Mouse (Mus musculus): Measurements from ENCODE around the gene Habp2. TPM values are rescaled to one million over a fixed set of nuclear protein-coding genes. Genes with fewer than 3 reads are reported as not detected.

Habp2 gene
- polyA plus RNA-seq (2012; rRNA removed) (38.0 and 39.8 TPM in 2 replicates), polyA plus RNA-seq (2014; fragmentation: Nextera tagmentation; extraction: Ambion mirVana) (42.4 and 45.0 TPM in 2 replicates)

DNA sequence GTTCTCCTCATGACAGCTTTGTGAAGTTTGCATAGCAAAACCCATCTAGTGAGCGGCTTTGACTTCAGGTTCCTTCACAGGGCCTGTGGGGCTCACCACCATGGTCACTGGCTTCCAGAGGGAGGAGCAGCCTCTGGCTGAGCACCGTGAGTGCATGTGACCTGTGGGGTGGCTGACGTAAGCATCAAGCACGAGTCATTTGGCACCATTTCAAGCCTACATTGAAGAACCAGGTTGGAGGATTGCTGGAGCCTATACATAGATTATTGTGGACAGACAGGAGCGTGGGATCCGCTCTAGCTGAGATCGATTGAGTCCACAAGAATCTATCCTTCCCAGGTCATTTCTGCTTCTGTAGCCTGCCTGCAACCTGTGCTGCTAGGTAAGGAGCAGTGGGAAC, at the start of gene Habp2:
TSS of gene Habp2 (plus strand) at position 272 of the 400 bp plus-strand sequence.
- WGBS (ENCODE audit: insufficient replicate concordance): 52% methylated on average over 7 of the region's 7 CpGs
- peak within 1 kb of the TSS; percentile 33 for H3K4me2 ChIP-seq (ENCODE audit: low read depth)
- no peaks in the 10 kb centered on the region for H3K27me3 ChIP-seq (ENCODE audit: control insufficient read depth, insufficient read depth, low read length)
- DNase-seq (ENCODE audit: low read depth in 3 of 3, low spot score in 3 of 3) (no peak), ATAC-seq (ENCODE audit: insufficient read depth) (peak; percentile 61)
- TF ChIP-seq CTCF (IDR thresholded peaks at IDR 0.05; ENCODE audit: low read depth) (no peak), EP300 (IDR thresholded peaks at IDR 0.05; ENCODE audit: low read depth) (no peak)
- H3K27ac ChIP-seq: no peak within 1 kb of the TSS
- no peaks in the 10 kb centered on the region for H3K9me3 ChIP-seq (ENCODE audit: control insufficient read depth, low read length)
- H3K36me3 ChIP-seq (replicated peaks; ENCODE audit: control insufficient read depth, insufficient read depth, low read depth): no peaks in the 10 kb centered on the region
- no peak within 1 kb of the TSS; the same call in 1 of the 2 replicates for H3K9ac ChIP-seq (replicated peaks)
- H3K4me1 ChIP-seq (replicated peaks; ENCODE audit: control insufficient read depth in 2 of 2, insufficient read depth in 2 of 2, low read length in 1 of 2): 0 out of 4 replicates have a peak, but pooled peaks cover 0 to 2% of the 10 kb centered on the region in 2 experiments
- H3K4me3 ChIP-seq (ENCODE audit: insufficient read depth in 1 of 2, low read depth in 2 of 2, low read length in 2 of 2): peak within 1 kb of the TSS; percentile 29 to 42

GRCm38 (mm10) chr19:56238501-56238900, 48.4 kb upstream of the Habp2 start:
- no peak overlapping the region for H3K27ac ChIP-seq
- no peaks in the 10 kb centered on the region for H3K9me3 ChIP-seq (ENCODE audit: control insufficient read depth, low read length)
- H3K4me3 ChIP-seq (ENCODE audit: insufficient read depth in 1 of 2, low read depth in 2 of 2, low read length in 2 of 2): no peak overlapping the region
- 60% methylated on average over 4 of the region's 4 CpGs for WGBS (ENCODE audit: insufficient replicate concordance)
- no peak overlapping the region for H3K9ac ChIP-seq (replicated peaks)
- no peaks in the 10 kb centered on the region for H3K36me3 ChIP-seq (replicated peaks; ENCODE audit: control insufficient read depth, insufficient read depth, low read depth)
- DNase-seq (ENCODE audit: low read depth in 3 of 3, low spot score in 3 of 3) (no peak), ATAC-seq (ENCODE audit: insufficient read depth) (no peak)
- no peaks in the 10 kb centered on the region for H3K4me1 ChIP-seq (replicated peaks; ENCODE audit: control insufficient read depth in 2 of 2, insufficient read depth in 2 of 2, low read length in 1 of 2)
- no peaks in the 10 kb centered on the region for H3K27me3 ChIP-seq (ENCODE audit: control insufficient read depth, insufficient read depth, low read length)
- no peak overlapping the region for H3K4me2 ChIP-seq (ENCODE audit: low read depth)
- TF ChIP-seq CTCF (IDR thresholded peaks at IDR 0.05; ENCODE audit: low read depth) (no peak), EP300 (IDR thresholded peaks at IDR 0.05; ENCODE audit: low read depth) (no peak)

GRCm38 (mm10) chr19:56245201-56245600, 41.7 kb upstream of the Habp2 start:
- WGBS (ENCODE audit: insufficient replicate concordance): 68% methylated on average over 5 of the region's 5 CpGs
- no peaks in the 10 kb centered on the region for H3K36me3 ChIP-seq (replicated peaks; ENCODE audit: control insufficient read depth, insufficient read depth, low read depth)
- DNase-seq (ENCODE audit: low read depth in 3 of 3, low spot score in 3 of 3) (no peak), ATAC-seq (ENCODE audit: insufficient read depth) (no peak)
- no peak overlapping the region for H3K4me3 ChIP-seq (ENCODE audit: insufficient read depth in 1 of 2, low read depth in 2 of 2, low read length in 2 of 2)
- H3K27ac ChIP-seq: no peak overlapping the region
- H3K27me3 ChIP-seq (ENCODE audit: control insufficient read depth, insufficient read depth, low read length): no peaks in the 10 kb centered on the region
- no peaks in the 10 kb centered on the region for H3K9me3 ChIP-seq (ENCODE audit: control insufficient read depth, low read length)
- no peaks in the 10 kb centered on the region for H3K4me1 ChIP-seq (replicated peaks; ENCODE audit: control insufficient read depth in 2 of 2, insufficient read depth in 2 of 2, low read length in 1 of 2)
- no peak overlapping the region for H3K4me2 ChIP-seq (ENCODE audit: low read depth)
- no peak overlapping the region for H3K9ac ChIP-seq (replicated peaks)
- TF ChIP-seq CTCF (IDR thresholded peaks at IDR 0.05; ENCODE audit: low read depth) (no peak), EP300 (IDR thresholded peaks at IDR 0.05; ENCODE audit: low read depth) (no peak)

- Histone ChIP-seq H3K27me3 (ENCODE audit: control insufficient read depth, insufficient read depth, low read length) (no peaks in the 10 kb centered on the region), H3K9ac (replicated peaks) (no peak overlapping the region), H3K9me3 (ENCODE audit: control insufficient read depth, low read length) (no peaks in the 10 kb centered on the region), H3K27ac (no peak overlapping the region), H3K4me2 (ENCODE audit: low read depth) (no peak overlapping the region), H3K4me1 (replicated peaks; ENCODE audit: control insufficient read depth in 2 of 2, insufficient read depth in 2 of 2, low read length in 1 of 2) (no peaks in the 10 kb centered on the region), H3K4me3 (ENCODE audit: insufficient read depth in 1 of 2, low read depth in 2 of 2, low read length in 2 of 2) (no peak overlapping the region), H3K36me3 (replicated peaks; ENCODE audit: control insufficient read depth, insufficient read depth, low read depth) (no peaks in the 10 kb centered on the region)
- ATAC-seq (ENCODE audit: insufficient read depth): no peak
- no peak for DNase-seq (ENCODE audit: low read depth in 3 of 3, low spot score in 3 of 3)
- 70% methylated on average over 4 of the region's 4 CpGs for WGBS (ENCODE audit: insufficient replicate concordance)
- TF ChIP-seq CTCF (IDR thresholded peaks at IDR 0.05; ENCODE audit: low read depth) (no peak), EP300 (IDR thresholded peaks at IDR 0.05; ENCODE audit: low read depth) (no peak)
These were observed 34.1 kb upstream of the Habp2 start for GRCm38 (mm10) chr19:56252815-56253214.

DNA sequence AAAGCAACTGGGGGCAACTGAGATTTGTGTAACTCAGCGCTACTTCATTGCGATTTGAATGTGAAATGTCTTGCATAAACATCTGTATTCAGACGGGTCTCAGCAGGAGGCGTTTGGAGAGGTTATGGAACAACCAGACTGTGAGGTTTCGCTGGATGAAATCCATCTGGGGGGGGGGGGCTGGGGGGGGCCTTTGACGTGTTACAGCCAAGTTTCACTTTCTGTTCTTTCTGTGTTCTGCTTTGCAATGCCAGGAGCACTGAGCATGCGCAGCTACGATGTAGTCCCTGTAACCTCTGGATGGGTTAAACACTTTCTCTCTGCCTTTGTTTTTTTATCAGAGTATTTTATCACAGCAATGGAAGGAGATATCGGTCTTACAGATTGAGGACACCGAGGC, 33.7 kb upstream of the Habp2 start:
- WGBS (ENCODE audit: insufficient replicate concordance): 64% methylated on average over 10 of the region's 10 CpGs
- H3K4me3 ChIP-seq (ENCODE audit: insufficient read depth in 1 of 2, low read depth in 2 of 2, low read length in 2 of 2): no peak overlapping the region
- H3K36me3 ChIP-seq (replicated peaks; ENCODE audit: control insufficient read depth, insufficient read depth, low read depth): no peaks in the 10 kb centered on the region
- DNase-seq (ENCODE audit: low read depth in 3 of 3, low spot score in 3 of 3) (no peak), ATAC-seq (ENCODE audit: insufficient read depth) (no peak)
- no peak overlapping the region for H3K9ac ChIP-seq (replicated peaks)
- H3K4me2 ChIP-seq (ENCODE audit: low read depth): no peak overlapping the region
- H3K4me1 ChIP-seq (replicated peaks; ENCODE audit: control insufficient read depth in 2 of 2, insufficient read depth in 2 of 2, low read length in 1 of 2): no peaks in the 10 kb centered on the region
- no peak overlapping the region for H3K27ac ChIP-seq
- TF ChIP-seq CTCF (IDR thresholded peaks at IDR 0.05; ENCODE audit: low read depth): no peak
- TF ChIP-seq EP300 (IDR thresholded peaks at IDR 0.05; ENCODE audit: low read depth): no peak
- H3K27me3 ChIP-seq (ENCODE audit: control insufficient read depth, insufficient read depth, low read length): no peaks in the 10 kb centered on the region
- H3K9me3 ChIP-seq (ENCODE audit: control insufficient read depth, low read length): no peaks in the 10 kb centered on the region
